Mouse (Mus musculus) CH12.LX (cell line): Measurements from ENCODE around the gene Stpg1. TPM values are rescaled to one million over a fixed set of nuclear protein-coding genes. Genes with fewer than 3 reads are reported as not detected.

Experiments
- DNase-seq: peaks from one replicate; pipeline ENCODE4 v3.0.0-alpha.2; 2013; ENCODE audit errors: extremely low read depth
- H3K27ac ChIP-seq: 2 replicates; pipeline ENCODE4 v1.5.1; 2012; ENCODE audit warnings: low read depth, mild to moderate bottlenecking, control low read depth, moderate library complexity; ENCODE audit not compliant: insufficient read depth
- H3K27me3 ChIP-seq: replicated peaks from 2 replicates; pipeline ENCODE3; 2012; ENCODE audit warnings: inconsistent platforms
- H3K36me3 ChIP-seq, 2 experiments: replicated peaks in 1 of 2; 2 replicates each; pipeline versions ENCODE3 to v1.6.1; 2012; ENCODE audit warnings: inconsistent platforms in 1 of 2, low read length in 1 of 2, mild to moderate bottlenecking in 1 of 2, mixed read lengths in 1 of 2, moderate library complexity in 1 of 2; ENCODE audit not compliant: control insufficient read depth in 1 of 2, insufficient read depth in 1 of 2
- H3K4me1 ChIP-seq, 2 experiments: 2 replicates each; pipeline ENCODE4 v1.6.1; 2012; ENCODE audit warnings: inconsistent platforms in 1 of 2, moderate library complexity in 1 of 2; ENCODE audit not compliant: insufficient read depth in 2 of 2, control insufficient read depth in 1 of 2
- H3K4me2 ChIP-seq: 2 replicates; pipeline ENCODE4 v1.6.1; 2012; ENCODE audit warnings: low read depth, mild to moderate bottlenecking, control low read depth; ENCODE audit not compliant: poor library complexity, insufficient read depth, severe bottlenecking
- H3K4me3 ChIP-seq, 3 experiments: fragments of 150-350 bp in 1 of 3; sonication (generic) in 1 of 3; replicated peaks in 1 of 3; 2 replicates each; pipeline versions ENCODE3 to v1.5.1; 2011 to 2012; ENCODE audit warnings: low read depth in 2 of 3, low read length in 2 of 3, mild to moderate bottlenecking in 2 of 3, moderate library complexity in 2 of 3, control low read depth in 1 of 3, improper control_type of control experiment in 1 of 3, inconsistent platforms in 1 of 3, mixed read lengths in 1 of 3; ENCODE audit not compliant: poor library complexity in 1 of 3
- H3K79me2 ChIP-seq: replicated peaks from 2 replicates; pipeline ENCODE4 v1.6.1; 2012; ENCODE audit warnings: mild to moderate bottlenecking, moderate library complexity; ENCODE audit not compliant: control insufficient read depth, poor library complexity, insufficient read depth, severe bottlenecking; ENCODE audit errors: extremely low read depth
- H3K9ac ChIP-seq: 2 replicates; pipeline ENCODE4 v1.6.1; 2012; ENCODE audit warnings: low read depth, mild to moderate bottlenecking, control low read depth, moderate library complexity; ENCODE audit not compliant: insufficient read depth
- H3K9me3 ChIP-seq: replicated peaks from 2 replicates; pipeline ENCODE3; 2012; ENCODE audit warnings: low read length, inconsistent platforms, mixed read lengths
- BHLHE40 ChIP-seq: IDR thresholded peaks from 2 replicates; pipeline ENCODE4 v1.6.1; 2011; ENCODE audit warnings: mild to moderate bottlenecking, low read depth, low read length, improper control_type of control experiment
- CHD1 ChIP-seq: IDR thresholded peaks from 2 replicates; pipeline ENCODE4 v1.6.1; 2012; ENCODE audit warnings: low read depth, low read length, improper control_type of control experiment, inconsistent platforms
- CHD2 ChIP-seq: IDR thresholded peaks from 2 replicates; pipeline ENCODE4 v1.6.1; 2011; ENCODE audit warnings: low read length, improper control_type of control experiment
- CTCF ChIP-seq, 2 experiments: IDR thresholded peaks in 1 of 2; conservative IDR thresholded peaks in 1 of 2; 2 replicates each; pipeline ENCODE4 v1.5.1; 2011 to 2012; ENCODE audit warnings: low read depth in 2 of 2, low read length in 2 of 2, improper control_type of control experiment in 1 of 2, inconsistent platforms in 1 of 2, mild to moderate bottlenecking in 1 of 2, moderate library complexity in 1 of 2
- ELF1 ChIP-seq: IDR thresholded peaks from 2 replicates; pipeline ENCODE4 v1.6.1; 2014; ENCODE audit warnings: low read depth, mild to moderate bottlenecking, inconsistent platforms, low read length, improper control_type of control experiment
- JUND ChIP-seq: conservative IDR thresholded peaks from 2 replicates; pipeline ENCODE4 v1.6.1; 2011; ENCODE audit warnings: low read depth, low read length, improper control_type of control experiment
- MAFK ChIP-seq: IDR thresholded peaks from 2 replicates; pipeline ENCODE4 v1.6.1; 2011; ENCODE audit warnings: low read length, improper control_type of control experiment; ENCODE audit not compliant: insufficient replicate concordance
- MAX ChIP-seq: IDR thresholded peaks from 2 replicates; pipeline ENCODE4 v1.6.1; 2011; ENCODE audit warnings: low read length, improper control_type of control experiment
- MYC ChIP-seq: IDR thresholded peaks from 2 replicates; pipeline ENCODE4 v1.6.1; 2011; ENCODE audit warnings: low read depth, mild to moderate bottlenecking, improper control_type of control experiment, low read length
- NELFE ChIP-seq: IDR thresholded peaks from 2 replicates; pipeline ENCODE4 v1.6.1; 2011; ENCODE audit warnings: low read depth, low read length, improper control_type of control experiment
- NRF1 ChIP-seq: IDR thresholded peaks from 2 replicates; pipeline ENCODE4 v1.6.1; 2014; ENCODE audit warnings: low read depth, mild to moderate bottlenecking, inconsistent platforms, low read length, improper control_type of control experiment, moderate library complexity
- PAX5 ChIP-seq: IDR thresholded peaks from 2 replicates; pipeline ENCODE4 v1.6.1; 2012; ENCODE audit warnings: low read length, inconsistent platforms, mixed read lengths
- RAD21 ChIP-seq: IDR thresholded peaks from 2 replicates; pipeline ENCODE4 v1.6.1; 2011; ENCODE audit warnings: low read depth, mild to moderate bottlenecking, low read length, improper control_type of control experiment, moderate library complexity
- SIN3A ChIP-seq: IDR thresholded peaks from 2 replicates; pipeline ENCODE4 v1.6.1; 2012; ENCODE audit warnings: low read length, improper control_type of control experiment, inconsistent platforms
- SMC3 ChIP-seq: IDR thresholded peaks from 2 replicates; pipeline ENCODE4 v1.6.1; 2011; ENCODE audit warnings: low read depth, low read length, improper control_type of control experiment
- UBTF ChIP-seq: IDR thresholded peaks from 2 replicates; pipeline ENCODE4 v1.6.1; 2012; ENCODE audit warnings: low read depth, mild to moderate bottlenecking, inconsistent platforms, low read length, improper control_type of control experiment, moderate library complexity
- ZC3H11A ChIP-seq: IDR thresholded peaks from 2 replicates; pipeline ENCODE4 v1.6.1; 2012; ENCODE audit warnings: low read depth, mild to moderate bottlenecking, inconsistent platforms, low read length, improper control_type of control experiment
- ZNF384 ChIP-seq: IDR thresholded peaks from 2 replicates; pipeline ENCODE4 v1.6.1; 2012; ENCODE audit warnings: low read depth, low read length, improper control_type of control experiment, inconsistent platforms
- dilution Hi-C: fragments of 300-500 bp; cut with MboI; formaldehyde crosslinking; loops from 2 replicates; pipeline ENCODE4 v1.14.3; 2020; ENCODE audit warnings: low sequenced_read_pairs; ENCODE audit not compliant: extremely low pct_unique_long_range_greater_than_20kb, extremely low pct_ligation_motif_present
- in situ Hi-C: fragments of 300-500 bp; cut with MboI; formaldehyde crosslinking; loops from 3 replicates; pipeline ENCODE4 v1.14.3; 2019; ENCODE audit warnings: low sequenced_read_pairs, low pct_ligation_motif_present, low pct_unique_long_range_greater_than_20kb, mixed read lengths
- polyA plus RNA-seq: library from polyadenylated mRNA; unstranded; fragments of >175 nt; gene quantifications from 2 replicates; pipeline ENCODE4 v1.2.1, GENCODE M21; 2012; ENCODE audit warnings: low read depth; ENCODE audit not compliant: insufficient read length
- total RNA-seq, 2 experiments: library from RNA; depleted of rRNA; stranded (reverse); fragments of 300-350 nt in 1 of 2; fragments of >200 nt in 1 of 2; gene quantifications; 2 replicates each; pipeline ENCODE4 v1.2.3; 2012 to 2014

Gene Stpg1
- total and polyA plus RNA-seq, 3 experiments: not detected

DNA sequence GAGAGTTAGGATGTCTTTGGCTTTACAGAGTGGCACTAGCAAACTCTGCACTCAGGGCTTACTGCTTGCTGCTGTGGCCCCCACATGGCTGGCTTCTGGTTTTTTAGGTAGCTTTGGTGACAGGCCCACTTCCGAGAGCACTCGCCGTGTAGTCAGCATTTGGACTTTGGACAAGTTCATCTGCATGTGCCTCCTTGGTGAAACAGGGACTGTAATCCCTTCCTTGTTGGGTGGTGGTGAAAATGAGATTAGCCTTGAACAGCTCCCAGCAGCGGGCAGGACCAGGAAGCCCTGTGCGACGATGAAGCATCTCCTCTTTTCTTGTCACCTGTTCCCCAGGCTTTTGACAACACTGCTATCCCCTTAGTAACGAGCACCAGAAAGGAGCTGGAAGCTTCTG is 19.3 kb downstream of the Stpg1 start:
- dilution Hi-C loops (no loop called here), in situ Hi-C loops (loop anchor here (5.0 kb wide), 1 partner anchor 153 kb away; no protein-coding TSS in a partner anchor)
- Histone ChIP-seq H3K9ac (no peak overlapping the region), H3K27me3 (peaks cover 27% of the 10 kb centered on the region), H3K4me3 (no peak overlapping the region), H3K79me2 (no peaks in the 10 kb centered on the region), H3K9me3 (no peaks in the 10 kb centered on the region), H3K36me3 (no peaks in the 10 kb centered on the region)
- DNase-seq: no peak
- TF ChIP-seq MYC (no peak), UBTF (no peak), JUND (no peak), BHLHE40 (no peak)
- TF ChIP-seq, all 38 proteins: peak for 0
- no peak overlapping the region for H3K4me2 ChIP-seq
- no peaks in the 10 kb centered on the region for H3K4me1 ChIP-seq
- H3K27ac ChIP-seq: no peak overlapping the region

DNA sequence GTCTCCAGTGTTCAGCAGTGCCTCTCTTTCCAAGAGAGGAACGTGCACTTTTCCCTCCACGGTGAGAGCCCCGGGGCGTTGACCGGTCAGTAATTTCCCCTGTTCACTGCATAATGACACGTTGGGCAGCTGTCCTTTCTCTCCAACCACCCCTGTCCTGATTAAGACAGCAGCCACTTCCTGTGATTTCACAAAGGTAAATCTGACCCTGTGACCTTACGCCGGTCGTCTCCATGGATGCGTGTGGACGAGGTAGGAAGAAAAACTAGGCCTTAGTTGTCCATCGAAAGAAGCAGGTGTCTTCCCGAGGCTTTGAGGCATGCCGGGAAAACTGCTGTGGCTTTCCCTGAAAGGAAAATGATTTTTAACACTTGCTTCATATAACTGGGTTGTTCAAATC is 20.3 kb downstream of the Stpg1 start:
- no peaks in the 10 kb centered on the region for H3K4me1 ChIP-seq
- H3K27ac ChIP-seq: no peak overlapping the region
- dilution Hi-C loops: no loop called here
- no peak overlapping the region for H3K4me2 ChIP-seq
- DNase-seq: no peak
- H3K9ac ChIP-seq: no peak overlapping the region
- no peaks in the 10 kb centered on the region for H3K9me3 ChIP-seq
- in situ Hi-C loops: loop anchor here (5.0 kb wide), 1 partner anchor 152 kb away; no protein-coding TSS in a partner anchor
- peaks cover 35% of the 10 kb centered on the region for H3K27me3 ChIP-seq
- no peaks in the 10 kb centered on the region for H3K36me3 ChIP-seq
- H3K4me3 ChIP-seq: no peak overlapping the region
- H3K79me2 ChIP-seq: no peaks in the 10 kb centered on the region
- TF ChIP-seq SIN3A (no peak), ZNF384 (no peak), NELFE (no peak), NRF1 (no peak), CHD2 (no peak), MAX (no peak), PAX5 (no peak)
- TF ChIP-seq, all 38 proteins: peak for 0

DNA sequence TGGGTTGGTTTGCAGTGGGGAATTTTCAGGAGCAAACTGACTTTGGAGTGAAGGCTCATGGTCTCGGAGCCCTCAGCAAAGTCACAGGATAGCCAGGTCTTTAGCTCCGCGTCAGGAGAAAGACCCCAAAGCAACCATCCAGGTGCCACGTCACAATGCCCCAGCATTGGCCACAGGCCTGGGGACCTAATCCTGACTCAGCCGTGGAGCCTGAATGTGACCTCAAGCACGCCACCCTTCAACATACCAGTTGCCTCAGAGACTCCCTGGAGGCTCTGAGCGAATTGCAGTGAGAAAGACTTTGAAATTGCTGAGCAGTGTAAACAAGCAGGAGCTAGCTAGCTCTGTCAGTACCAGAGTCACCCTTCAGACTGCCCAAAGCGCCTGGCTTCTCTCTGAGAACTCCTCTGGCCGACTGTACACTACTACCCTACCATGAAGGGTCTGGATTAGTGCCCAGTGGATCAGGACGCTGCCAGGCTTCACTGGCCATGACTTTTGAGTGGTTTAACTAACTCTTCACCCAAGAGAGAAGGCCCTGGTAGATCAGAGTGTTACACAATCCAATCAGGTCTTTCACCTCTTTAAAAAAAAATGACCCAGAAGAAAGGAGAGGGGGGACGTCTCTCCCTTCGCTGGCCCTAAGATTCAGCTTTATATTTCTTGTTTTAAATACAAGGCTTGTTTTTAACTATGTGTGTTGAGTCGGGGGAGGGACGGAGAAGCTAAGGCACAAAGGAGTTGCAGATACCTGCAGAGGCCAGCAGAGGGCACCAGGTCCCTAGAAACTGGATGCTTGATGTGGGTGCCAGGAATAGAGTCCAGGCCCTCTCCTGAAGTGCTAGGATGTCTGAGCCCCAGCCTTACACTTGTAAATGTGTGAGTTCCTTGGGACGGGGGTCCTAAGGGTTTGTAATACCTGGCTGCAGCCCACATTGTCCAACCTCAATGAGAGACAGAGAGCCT is 22.0 kb downstream of the Stpg1 start:
- H3K9me3 ChIP-seq: no peaks in the 10 kb centered on the region
- H3K36me3 ChIP-seq: no peaks in the 10 kb centered on the region
- H3K9ac ChIP-seq: no peak overlapping the region
- peaks cover 0 to 10% of the 10 kb centered on the region in 2 experiments; a peak in 2 of 4 replicates for H3K4me1 ChIP-seq
- dilution Hi-C loops (no loop called here), in situ Hi-C loops (no loop called here)
- peaks cover 39% of the 10 kb centered on the region for H3K27me3 ChIP-seq
- peak; percentile 51 for DNase-seq
- TF ChIP-seq MAFK (no peak), SMC3 (peak; percentile 91), RAD21 (peak; percentile 84), CTCF (conservative IDR thresholded peaks at IDR 0.05 in 1 of 2, IDR thresholded peaks at IDR 0.05 in 1 of 2; ENCODE audit: low read depth in 2 of 2, low read length in 2 of 2) (peak; percentile 67 to 84), CHD1 (no peak), ZC3H11A (peak; percentile 55; the same call in 1 of the 2 replicates), ELF1 (no peak)
- no peak overlapping the region for H3K27ac ChIP-seq
- H3K4me2 ChIP-seq: no peak overlapping the region
- no peaks in the 10 kb centered on the region for H3K79me2 ChIP-seq
- no peak overlapping the region for H3K4me3 ChIP-seq
